Mouse (Mus musculus) embryonic fibroblast, embryonic 13.5 days (primary cell): ENCODE results near the gene Oxct2b. TPM values are rescaled to one million over a fixed set of nuclear protein-coding genes. Genes with fewer than 3 reads are reported as not detected.

Experiments used
- H3K27ac ChIP-seq: 2 replicates; pipeline ENCODE4 v1.5.1; 2012; ENCODE audit warnings: low read length, control low read depth, inconsistent platforms; ENCODE audit not compliant: insufficient read depth
- H3K4me1 ChIP-seq: 2 replicates; pipeline ENCODE4 v1.6.1; 2011; ENCODE audit warnings: low read length; ENCODE audit not compliant: control insufficient read depth, insufficient read depth
- H3K4me3 ChIP-seq: 2 replicates; pipeline ENCODE4 v1.5.1; 2011; ENCODE audit warnings: mild to moderate bottlenecking, control low read depth, low read length; ENCODE audit not compliant: insufficient read depth
- CTCF ChIP-seq: IDR thresholded peaks from 2 replicates; pipeline ENCODE4 v1.5.1; 2011; ENCODE audit warnings: mild to moderate bottlenecking, control low read depth, low read length, moderate library complexity, borderline replicate concordance; ENCODE audit not compliant: insufficient read depth
- POLR2A ChIP-seq: IDR thresholded peaks from 2 replicates; pipeline ENCODE4 v1.6.1; 2011; ENCODE audit warnings: low read depth, mild to moderate bottlenecking, control low read depth, low read length, moderate library complexity
- polyA plus RNA-seq: library from polyadenylated mRNA; stranded (reverse); fragments of >200 nt; gene quantifications from 2 replicates; pipeline ENCODE4 v1.2.4, GENCODE M21; 2011; ENCODE audit warnings: low read depth; ENCODE audit not compliant: missing spikeins, insufficient read length

The Oxct2b gene
- polyA plus RNA-seq = not detected in 2 replicates

DNA sequence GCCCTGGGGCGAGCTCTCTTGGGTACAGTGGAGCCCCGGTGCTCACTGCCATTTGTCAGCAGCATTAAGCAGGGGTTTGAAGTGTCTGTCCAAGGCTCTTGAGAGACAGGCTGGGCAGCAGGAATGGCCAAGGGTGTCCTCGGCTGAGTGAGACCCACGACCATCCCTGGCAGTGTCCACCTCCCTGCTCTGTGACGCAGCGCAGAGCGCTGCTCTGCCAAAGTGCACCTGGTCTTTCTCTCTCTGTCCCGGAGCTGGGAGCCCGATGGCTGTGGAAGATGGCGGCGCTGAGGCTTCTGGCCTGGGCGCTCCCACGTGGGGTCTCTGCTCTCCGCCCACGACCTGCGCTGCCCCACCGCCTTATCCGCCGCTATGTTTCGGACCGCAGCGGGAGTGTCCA, at the start of gene Oxct2b:
Oxct2b (plus strand) TSS at position 256 of the 400 bp plus-strand sequence.
- Histone ChIP-seq H3K4me1 (no peaks in the 10 kb centered on the region), H3K4me3 (no peak within 1 kb of the TSS), H3K27ac (no peak within 1 kb of the TSS)
- TF ChIP-seq CTCF (no peak), POLR2A (no peak)

DNA sequence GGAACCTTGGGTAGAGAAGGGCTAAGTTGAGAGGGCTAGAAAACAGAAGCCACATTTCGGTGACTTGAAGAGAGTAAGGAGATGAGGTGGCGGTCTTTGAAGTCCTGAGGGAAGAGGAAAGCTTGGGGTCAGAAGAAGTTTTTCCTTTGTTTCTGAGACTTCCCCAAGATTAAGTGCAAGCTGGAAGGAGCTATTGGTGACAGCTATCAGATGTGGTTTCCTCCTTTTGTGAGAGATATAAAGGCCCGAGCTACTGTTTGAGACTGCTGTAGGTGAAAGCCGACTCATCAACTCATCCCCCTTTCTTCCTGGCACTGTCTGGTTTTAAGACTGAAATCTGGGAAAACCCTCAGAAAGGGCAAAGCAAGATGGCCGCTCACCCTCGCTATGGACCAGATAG, 47.4 kb upstream of the Oxct2b start:
- TF ChIP-seq CTCF (no peak), POLR2A (no peak)

DNA sequence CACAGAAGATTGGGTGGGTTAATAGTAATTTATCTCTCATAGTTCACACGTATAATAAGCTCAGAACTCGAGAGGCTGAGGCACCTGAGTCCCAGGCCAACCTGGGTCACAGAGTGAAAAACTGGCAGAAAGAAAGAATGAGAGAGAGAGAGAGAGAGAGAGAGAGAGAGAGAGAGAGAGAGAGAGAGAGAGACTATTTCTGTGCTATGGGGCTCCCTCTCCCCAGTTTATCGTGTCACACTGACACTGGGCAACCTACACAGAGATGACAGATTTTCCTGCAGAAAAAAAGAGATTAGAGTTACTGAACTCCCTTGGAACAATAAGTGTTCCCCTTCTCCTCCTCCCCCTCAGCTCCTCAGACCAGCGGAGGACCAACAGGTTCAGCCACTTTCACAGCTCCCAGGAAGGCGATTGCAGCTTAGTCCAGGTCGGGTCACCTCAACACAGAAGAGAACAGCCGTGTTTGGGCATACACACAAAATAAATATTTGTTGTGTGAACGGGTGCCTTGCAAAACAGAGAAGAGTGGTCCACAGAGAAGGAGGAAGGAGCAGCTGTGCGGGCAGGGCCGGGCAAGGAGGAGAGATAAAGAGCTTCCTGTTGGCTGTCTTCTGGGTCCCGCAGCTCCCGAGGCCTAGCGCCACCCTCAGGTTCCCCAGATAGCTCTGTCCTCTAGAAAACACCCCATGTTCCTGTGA, 44.6 kb upstream of the Oxct2b start:
- Histone ChIP-seq H3K27ac (no peak overlapping the region), H3K4me3 (no peak overlapping the region), H3K4me1 (no peaks in the 10 kb centered on the region)
- no peak for TF ChIP-seq CTCF
- TF ChIP-seq POLR2A = no peak

More for the DNA sequence above, 47.4 kb upstream of the Oxct2b start:
- Histone ChIP-seq H3K4me1 (no peaks in the 10 kb centered on the region), H3K27ac (no peak overlapping the region), H3K4me3 (no peak overlapping the region)

DNA sequence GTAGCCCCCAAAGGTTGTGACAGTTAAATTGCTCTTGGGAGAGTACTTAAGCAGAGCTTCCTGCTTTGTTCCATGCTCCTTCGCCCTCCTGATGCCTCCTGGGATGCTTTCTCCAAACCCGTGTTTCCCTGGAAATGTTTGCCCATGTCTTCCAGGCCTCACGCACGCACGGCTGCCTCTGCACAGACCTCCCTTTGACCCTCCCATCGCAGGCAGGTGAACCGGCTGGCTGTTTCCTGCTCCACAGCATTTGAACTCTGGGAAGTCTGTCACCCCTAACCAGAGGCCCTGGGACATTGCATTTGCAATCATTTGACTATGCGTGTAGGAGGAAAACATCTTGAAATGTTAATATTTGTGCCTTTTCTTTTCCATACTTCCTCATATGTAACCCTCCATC, 39.1 kb upstream of the Oxct2b start:
- H3K4me1 ChIP-seq = no peaks in the 10 kb centered on the region
- no peak overlapping the region for H3K27ac ChIP-seq
- H3K4me3 ChIP-seq = no peak overlapping the region
- TF ChIP-seq POLR2A (no peak), CTCF (no peak)

DNA sequence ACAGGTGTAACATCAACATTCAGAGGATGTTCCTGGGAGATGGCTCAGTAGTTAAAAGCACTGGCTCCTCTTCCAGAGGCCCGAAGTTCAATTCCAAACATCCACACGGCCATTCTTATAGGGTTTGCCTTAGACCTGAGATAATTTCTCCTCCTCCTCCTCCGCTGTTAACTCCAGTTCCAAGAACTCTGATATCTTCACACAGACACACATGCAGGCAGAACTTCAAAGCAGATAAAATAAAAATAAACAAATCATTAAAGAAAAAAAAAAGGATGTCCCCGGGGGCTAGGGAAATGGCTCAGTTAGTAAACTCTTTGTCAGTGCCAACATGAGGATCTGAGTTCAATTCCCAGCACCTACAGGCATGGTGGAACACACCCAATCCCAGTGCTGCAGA, 37.8 kb upstream of the Oxct2b start:
- TF ChIP-seq POLR2A = no peak
- TF ChIP-seq CTCF = no peak
- Histone ChIP-seq H3K4me3 (no peak overlapping the region), H3K4me1 (no peaks in the 10 kb centered on the region), H3K27ac (no peak overlapping the region)

DNA sequence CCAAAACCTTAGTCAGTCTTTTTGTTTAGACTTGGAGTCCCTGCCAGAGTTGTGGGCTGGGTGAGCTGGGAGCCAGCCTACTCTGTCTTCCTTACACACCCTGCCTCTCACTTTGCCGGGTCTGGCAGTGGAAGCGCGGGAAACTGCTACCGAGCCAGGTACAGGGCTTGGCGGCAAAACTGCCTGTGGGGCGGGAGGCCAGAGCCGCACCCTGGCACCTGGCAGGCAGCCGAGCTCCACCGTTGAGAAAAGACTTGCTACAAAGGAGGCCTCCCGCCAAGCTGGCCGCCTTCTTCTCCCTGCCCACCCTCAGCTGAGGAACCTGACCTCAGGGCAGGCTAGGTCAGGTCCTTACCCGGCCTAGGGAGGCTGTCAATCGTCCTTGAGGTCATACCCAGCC, 35.3 kb upstream of the Oxct2b start:
- Histone ChIP-seq H3K4me3 (no peak overlapping the region), H3K27ac (no peak overlapping the region), H3K4me1 (no peaks in the 10 kb centered on the region)
- TF ChIP-seq POLR2A (no peak), CTCF (no peak)

DNA sequence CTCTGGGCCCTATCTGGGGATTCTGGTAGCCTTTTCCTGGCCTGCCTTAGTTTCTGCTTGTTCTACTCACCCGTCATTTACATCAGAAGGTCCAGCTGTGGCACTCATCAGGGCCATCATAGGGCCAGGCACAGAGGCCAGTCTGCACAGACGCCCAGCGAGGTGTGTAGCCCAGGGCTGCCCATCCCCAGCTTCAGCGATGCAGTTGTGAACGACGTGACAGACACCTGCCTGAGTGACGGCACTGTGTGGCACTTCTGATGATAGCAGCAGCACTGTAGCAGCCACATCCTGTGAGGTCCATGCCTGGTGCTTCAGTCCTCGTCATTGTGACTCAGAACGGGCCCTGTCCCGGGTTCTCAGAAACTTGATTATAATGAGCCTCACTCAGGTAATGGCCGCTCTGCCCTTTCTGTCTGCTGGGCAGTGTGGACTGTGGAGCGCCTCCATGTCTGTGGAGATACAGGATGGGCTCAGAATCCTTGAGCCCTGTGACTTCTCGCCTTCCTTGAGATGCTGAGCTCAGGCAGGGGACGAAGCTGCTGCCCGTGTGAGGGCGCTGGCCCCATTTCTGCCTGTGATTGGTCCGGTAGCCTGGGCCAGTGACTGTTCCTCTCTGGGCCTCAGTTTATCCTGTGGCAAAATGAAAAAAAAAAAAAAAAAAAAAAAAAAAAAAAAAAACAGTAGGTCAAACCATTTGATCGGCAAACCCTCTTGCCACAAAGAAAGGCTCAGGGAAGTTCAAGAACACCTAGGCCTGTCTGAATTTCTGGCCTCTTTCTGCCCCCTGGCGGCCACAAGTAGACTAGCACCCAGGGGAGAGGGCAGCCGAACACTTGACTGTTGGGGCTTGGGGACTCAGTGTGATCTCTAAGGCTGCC, 33.5 kb upstream of the Oxct2b start:
- TF ChIP-seq CTCF (peak; percentile 60), POLR2A (no peak)
- Histone ChIP-seq H3K27ac (no peak overlapping the region), H3K4me1 (no peaks in the 10 kb centered on the region), H3K4me3 (no peak overlapping the region)

DNA sequence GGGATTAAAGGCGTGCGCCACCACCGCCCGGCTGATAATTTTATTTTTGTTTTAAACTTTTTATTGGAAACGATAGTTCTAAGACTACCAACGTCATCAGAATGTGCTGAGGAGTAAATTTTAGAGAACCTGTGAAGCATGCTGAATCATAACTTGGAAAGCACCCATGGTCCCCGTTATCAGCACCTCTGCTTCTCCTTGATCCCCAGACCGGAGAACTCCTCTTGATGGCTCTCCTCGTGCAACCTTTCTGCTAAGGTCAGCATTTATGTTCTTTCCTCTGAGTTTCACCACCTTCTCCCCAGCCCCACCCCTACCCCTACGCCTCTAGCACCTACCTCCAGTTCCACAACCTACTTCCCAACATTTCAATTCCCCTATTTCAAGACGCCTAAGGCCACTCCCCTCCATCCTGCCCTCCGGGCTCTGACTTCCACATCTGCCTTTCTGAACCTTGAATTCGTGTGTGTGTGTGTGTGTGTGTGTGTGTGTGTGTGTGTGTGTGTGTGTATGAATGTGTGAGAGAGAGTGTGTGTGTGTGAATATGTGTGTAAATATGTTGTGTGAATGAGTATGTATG, 32.7 kb upstream of the Oxct2b start:
- Histone ChIP-seq H3K4me3 (no peak overlapping the region), H3K27ac (no peak overlapping the region), H3K4me1 (no peaks in the 10 kb centered on the region)
- TF ChIP-seq POLR2A (no peak), CTCF (no peak)

DNA sequence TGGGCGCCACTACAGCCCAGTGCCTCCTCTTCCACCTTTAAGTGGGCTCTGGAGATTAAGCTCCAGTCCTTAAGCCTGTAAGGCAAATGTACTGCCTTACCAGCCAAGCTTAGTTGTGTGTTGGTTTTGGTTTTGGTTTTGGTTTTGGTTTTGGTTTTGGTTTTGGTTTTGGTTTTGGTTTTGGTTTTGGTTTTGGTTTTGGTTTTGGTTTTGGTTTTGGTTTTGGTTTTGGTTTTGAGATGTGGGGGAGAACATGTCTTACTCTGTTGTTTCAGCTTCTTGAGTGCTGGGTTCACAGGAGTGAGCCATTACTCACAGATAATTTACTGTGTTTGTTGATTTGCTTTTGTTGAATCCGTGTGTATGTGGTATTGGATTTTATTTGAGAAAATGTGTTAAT, 30.8 kb upstream of the Oxct2b start:
- TF ChIP-seq POLR2A (no peak), CTCF (no peak)
- Histone ChIP-seq H3K27ac (no peak overlapping the region), H3K4me3 (no peak overlapping the region), H3K4me1 (no peaks in the 10 kb centered on the region)
